Mouse (Mus musculus): ENCODE results near the gene Sun2.

The Sun2 gene

DNA sequence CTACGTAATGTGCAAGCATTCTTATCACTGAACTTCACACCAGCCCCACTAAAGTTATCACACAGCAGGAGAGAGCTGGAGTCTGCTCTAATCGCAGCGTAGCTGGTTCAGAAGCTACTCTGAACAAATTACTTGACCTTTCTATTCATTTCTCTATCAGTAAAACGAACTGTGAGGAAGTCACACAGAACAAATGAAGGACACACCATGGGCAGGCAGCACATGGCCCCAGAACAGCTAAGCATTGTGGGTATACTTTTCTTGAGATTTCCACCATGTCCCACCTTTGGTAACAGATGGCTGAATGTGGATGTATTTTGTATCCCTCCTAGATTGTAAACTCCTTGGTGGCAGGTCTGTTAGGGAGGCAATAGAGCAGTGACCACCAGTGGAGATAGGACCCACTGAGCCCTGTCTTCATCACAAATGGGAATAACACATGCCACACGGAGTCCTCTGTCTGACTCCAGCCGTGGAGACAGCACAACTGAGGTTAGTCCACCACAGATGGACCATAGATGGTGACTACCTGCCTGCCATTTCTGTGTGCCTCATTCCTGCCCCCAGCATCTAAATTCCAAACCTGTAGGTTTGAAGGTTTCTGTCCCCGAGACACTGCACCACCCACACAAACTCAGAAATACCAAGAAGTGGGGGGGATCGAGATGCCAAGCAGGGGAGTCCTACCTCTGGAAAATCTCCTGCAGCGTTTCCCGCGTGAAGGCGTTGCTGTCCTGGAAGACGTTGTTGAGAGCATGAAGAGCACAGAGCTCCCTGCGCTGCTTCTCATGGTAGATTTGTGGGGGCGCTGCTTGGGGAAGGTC lies 56.1 kb downstream of the Sun2 start:
- no peak for DNase-seq (ENCODE audit: low spot score)

GRCm38 (mm10) chr15:79685141-79685641 lies 57.1 kb downstream of the Sun2 start:
- no peak for DNase-seq (ENCODE audit: low spot score)

- no peak for DNase-seq (ENCODE audit: low spot score)
These were observed 57.7 kb downstream of the Sun2 start for GRCm38 (mm10) chr15:79684616-79685015.

DNA sequence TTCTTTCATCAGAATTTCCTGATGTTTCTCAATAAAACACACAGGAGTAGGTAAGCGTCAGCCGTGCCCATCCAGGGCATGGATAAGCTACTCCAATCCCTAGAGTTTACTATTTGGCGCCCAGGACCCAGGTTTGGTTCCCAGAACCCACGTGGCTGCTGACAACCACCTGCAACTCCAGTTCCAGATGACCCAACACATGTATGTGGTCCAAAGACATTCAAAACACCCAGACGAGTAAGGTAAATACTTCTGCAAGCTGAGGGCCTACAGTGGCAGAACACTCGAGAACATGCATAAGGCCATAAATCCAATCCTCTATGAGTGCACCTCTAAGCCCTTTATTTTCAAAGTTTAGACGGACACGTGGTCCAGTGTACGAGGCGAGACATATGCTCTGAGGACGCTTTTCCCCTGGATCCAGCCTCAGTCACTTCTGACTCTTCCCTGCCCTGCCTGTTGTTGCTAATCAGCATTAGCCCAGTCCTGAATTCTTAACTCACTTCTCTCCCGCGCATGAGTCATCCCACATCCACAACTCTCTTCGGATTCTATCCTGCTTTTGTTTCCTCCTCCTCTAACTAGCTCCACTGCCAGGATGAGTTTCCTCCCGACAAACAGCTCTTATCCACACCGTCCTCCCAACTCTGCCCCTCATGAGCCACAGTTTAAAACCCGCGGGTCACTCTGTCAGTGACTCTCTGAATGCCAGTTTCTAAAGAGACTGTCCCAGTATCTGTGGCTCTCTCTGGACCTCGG lies 58.5 kb downstream of the Sun2 start:
- no peak for DNase-seq (ENCODE audit: low spot score)

- no peak for DNase-seq (ENCODE audit: low spot score)
These were observed 59.2 kb downstream of the Sun2 start for GRCm38 (mm10) chr15:79683146-79683545.

DNA sequence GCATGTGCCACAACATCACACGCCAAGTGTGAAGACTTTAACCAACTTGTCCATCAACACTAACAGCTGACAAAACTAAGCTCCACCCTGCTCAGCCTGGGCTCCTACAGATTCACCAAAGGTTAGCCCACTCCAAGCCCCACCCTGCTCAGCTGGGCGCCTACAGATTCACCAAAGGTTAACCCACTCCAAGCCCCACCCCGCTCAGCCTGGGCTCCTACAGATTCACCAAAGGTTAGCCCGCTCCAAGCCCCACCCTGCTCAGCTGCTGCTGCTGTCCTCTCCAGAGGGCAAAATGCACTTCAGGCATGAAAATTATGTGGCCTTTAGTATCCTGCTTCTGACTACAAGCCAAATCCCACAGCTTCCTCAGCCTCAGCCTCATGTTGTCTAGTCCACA lies 60.4 kb downstream of the Sun2 start:
- DNase-seq (ENCODE audit: low spot score) = no peak

DNA sequence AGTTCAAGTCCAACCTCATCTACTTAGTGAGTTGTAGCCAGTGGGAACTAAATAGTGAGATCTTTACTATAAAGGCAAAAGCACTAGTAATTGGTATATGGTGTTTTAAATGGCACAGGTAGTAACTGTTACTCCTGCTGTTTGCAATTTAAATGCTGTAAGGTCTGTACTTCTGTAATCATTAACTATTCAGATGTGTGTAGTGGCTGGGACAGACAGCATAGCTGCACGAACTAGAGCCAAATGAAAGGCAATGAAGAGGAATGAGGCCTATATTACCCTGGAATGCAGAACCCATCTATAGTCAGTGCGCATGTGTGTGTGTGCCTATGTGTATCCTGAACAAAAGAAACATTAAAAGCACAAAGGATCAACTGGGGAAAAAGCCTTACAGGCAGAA lies 64.4 kb downstream of the Sun2 start:
- DNase-seq (ENCODE audit: low spot score) = no peak

All from spleen, adult 12 weeks (tissue).